ENCODE assay signal across 32 mouse cellular contexts in genomic region chr5:144146898-144147297, GRCm38 (mm10). TPM values are rescaled to one million over a fixed set of nuclear protein-coding genes. Genes with fewer than 3 reads are reported as not detected.
A peak's percentile ranks its signal among the peaks of the same experiment; 100 is the strongest.
DNase-seq lines count a peak whose midpoint lies in the region; ATAC-seq and TF ChIP-seq lines count a peak whose summit lies in the region.
"Had no signal": no experiment of that assay in that cellular context is flagged by ENCODE, and none has a peak within 500 bp of the region (broad histone marks: within the 10 kb centered on the region; RNA-seq: fewer than 3 reads in every experiment).

No protein-coding gene starts in this region.

- H3K27me3 ChIP-seq in heart, embryonic 13.5 days (replicated peaks), result no peaks in the 10 kb centered on the region
- no peaks in the 10 kb centered on the region for H3K27me3 ChIP-seq in heart, adult 2 months (ENCODE audit: control insufficient read depth, insufficient read depth, low read length)
- H3K27me3 ChIP-seq in lung, postnatal 0 days (replicated peaks; ENCODE audit: insufficient read depth, low read length), result no peaks in the 10 kb centered on the region
- no peaks in the 10 kb centered on the region for H3K27me3 ChIP-seq in forebrain, embryonic 11.5 days (ENCODE audit: control insufficient read depth, insufficient read depth, low read length)
- H3K27me3 ChIP-seq: CH12.LX; embryonic facial prominence, embryonic 13.5 days; forebrain, embryonic 13.5 days; hindbrain, embryonic 12.5 days; hindbrain, embryonic 15.5 days; Patski had no signal

- no peak overlapping the region for H3K4me2 ChIP-seq in heart, embryonic 13.5 days
- H3K4me2 ChIP-seq in lung, postnatal 0 days (replicated peaks; ENCODE audit: low read depth, low read length), result no peak overlapping the region
- H3K4me2 ChIP-seq in forebrain, embryonic 11.5 days (ENCODE audit: low read depth, low read length, severe bottlenecking), result no peak overlapping the region
- H3K4me2 ChIP-seq: embryonic facial prominence, embryonic 13.5 days; forebrain, embryonic 13.5 days; hindbrain, embryonic 12.5 days; hindbrain, embryonic 15.5 days had no signal

- H3K4me1 ChIP-seq in heart, embryonic 13.5 days, result peaks cover 37% of the 10 kb centered on the region
- no peaks in the 10 kb centered on the region; the same call in 1 of the 2 replicates for H3K4me1 ChIP-seq in heart, adult 2 months (ENCODE audit: control insufficient read depth, insufficient read depth, low read length)
- H3K4me1 ChIP-seq in lung, postnatal 0 days (ENCODE audit: insufficient read depth, low read depth, low read length), result peaks cover 5% of the 10 kb centered on the region; the same call in 1 of the 2 replicates
- no peaks in the 10 kb centered on the region for H3K4me1 ChIP-seq in forebrain, embryonic 11.5 days (replicated peaks; ENCODE audit: control insufficient read depth, insufficient read depth, low read length)
- H3K4me1 ChIP-seq: embryonic facial prominence, embryonic 10.5 days; embryonic facial prominence, embryonic 13.5 days; forebrain, embryonic 13.5 days; heart, embryonic 10.5 days; hindbrain, embryonic 12.5 days; hindbrain, embryonic 15.5 days had no signal

- H3K9ac ChIP-seq in heart, embryonic 13.5 days, result no peak overlapping the region
- no peak overlapping the region for H3K9ac ChIP-seq in heart, adult 2 months (ENCODE audit: low read depth, low read length)
- H3K9ac ChIP-seq in lung, postnatal 0 days (replicated peaks; ENCODE audit: low read depth), result no peak overlapping the region
- H3K9ac ChIP-seq in forebrain, embryonic 11.5 days (ENCODE audit: low read length), result no peak overlapping the region
- H3K9ac ChIP-seq: embryonic facial prominence, embryonic 13.5 days; forebrain, embryonic 13.5 days; hindbrain, embryonic 12.5 days; hindbrain, embryonic 15.5 days had no signal

- TF ChIP-seq POLR2A in heart, adult 2 months (IDR thresholded peaks at IDR 0.05; ENCODE audit: insufficient read depth, low read depth, low read length), result no peak

- H3K27ac ChIP-seq in heart, embryonic 13.5 days (replicated peaks), result 0 out of 2 replicates have a peak overlapping the region, but pooled peaks have one; percentile 5
- no peak overlapping the region for H3K27ac ChIP-seq in heart, adult 2 months
- H3K27ac ChIP-seq in lung, postnatal 0 days (ENCODE audit: low read length), result no peak overlapping the region; the same call in 1 of the 2 replicates
- H3K27ac ChIP-seq in forebrain, embryonic 11.5 days (ENCODE audit: low read depth, low read length), result no peak overlapping the region
- H3K27ac ChIP-seq: embryonic facial prominence, embryonic 10.5 days; embryonic facial prominence, embryonic 13.5 days; forebrain, embryonic 13.5 days; gastrocnemius, adult 2 months; heart, embryonic 10.5 days; hindbrain, embryonic 12.5 days; hindbrain, embryonic 15.5 days had no signal

- no peak for TF ChIP-seq EP300 in heart, adult 2 months (IDR thresholded peaks at IDR 0.05; ENCODE audit: insufficient read depth, low read depth, low read length)
- TF ChIP-seq EP300 in lung, postnatal 0 days (IDR thresholded peaks at IDR 0.05), result peak; percentile 91

- H3K36me3 ChIP-seq in heart, embryonic 13.5 days, result peaks cover 60% of the 10 kb centered on the region
- no peaks in the 10 kb centered on the region for H3K36me3 ChIP-seq in heart, adult 2 months (ENCODE audit: control insufficient read depth, insufficient read depth, low read length)
- peaks cover 6% of the 10 kb centered on the region; the same call in 1 of the 2 replicates for H3K36me3 ChIP-seq in lung, postnatal 0 days (ENCODE audit: insufficient read depth, low read length)
- peaks cover 3% of the 10 kb centered on the region; the same call in 1 of the 2 replicates for H3K36me3 ChIP-seq in forebrain, embryonic 11.5 days (ENCODE audit: control insufficient read depth, insufficient read depth, low read length)

- no peaks in the 10 kb centered on the region for H3K79me2 ChIP-seq in heart, adult 2 months (replicated peaks; ENCODE audit: control insufficient read depth, insufficient read depth, low read length)

- no peak for TF ChIP-seq CTCF in heart, adult 2 months (IDR thresholded peaks at IDR 0.05)
- TF ChIP-seq CTCF in lung, postnatal 0 days (IDR thresholded peaks at IDR 0.05), result no peak

- no peak overlapping the region for H3K4me3 ChIP-seq in heart, embryonic 13.5 days
- H3K4me3 ChIP-seq in heart, adult 2 months, result no peak overlapping the region
- H3K4me3 ChIP-seq in lung, postnatal 0 days (ENCODE audit: low read depth, low read length), result no peak overlapping the region
- H3K4me3 ChIP-seq in forebrain, embryonic 11.5 days (ENCODE audit: low read depth, low read length), result no peak overlapping the region
- H3K4me3 ChIP-seq: embryonic facial prominence, embryonic 10.5 days; embryonic facial prominence, embryonic 13.5 days; erythroblast, embryonic 14.5 days; forebrain, embryonic 13.5 days; gastrocnemius, adult 2 months; heart, embryonic 10.5 days; hindbrain, embryonic 12.5 days; hindbrain, embryonic 15.5 days had no signal

- ATAC-seq in heart, embryonic 13.5 days (ENCODE audit: extremely low read depth, insufficient number of reproducible peaks, low FRiP score, low TSS enrichment), result no peak
- ATAC-seq in lung, postnatal 0 days, result no peak
- ATAC-seq in granulocyte monocyte progenitor cell, adult 5-6 weeks (replicated peaks; ENCODE audit: poor library complexity, severe bottlenecking), result no peak
- ATAC-seq in forebrain, embryonic 11.5 days (replicated peaks; ENCODE audit: low FRiP score), result no peak
- ATAC-seq: forebrain, embryonic 13.5 days; forebrain, embryonic 16.5 days; Patski had no signal

- no peaks in the 10 kb centered on the region for H3K9me3 ChIP-seq in heart, embryonic 13.5 days
- no peaks in the 10 kb centered on the region for H3K9me3 ChIP-seq in lung, postnatal 0 days (ENCODE audit: low read length)
- no peaks in the 10 kb centered on the region for H3K9me3 ChIP-seq in forebrain, embryonic 11.5 days (ENCODE audit: control insufficient read depth, low read length)
- H3K9me3 ChIP-seq: embryonic facial prominence, embryonic 10.5 days; embryonic facial prominence, embryonic 13.5 days; forebrain, embryonic 13.5 days; G1E; heart, embryonic 10.5 days; hindbrain, embryonic 12.5 days; hindbrain, embryonic 15.5 days had no signal

- intact Hi-C loops in heart, adult 2 months (cut with DNase I), result no loop called here

- no peak for DNase-seq in heart, adult 2 months
- DNase-seq in 3T3-L1 (ENCODE audit: low read depth, low spot score), result peak; percentile 20
- peak; percentile 49 for DNase-seq in lung, postnatal 0 days (ENCODE audit: low spot score)
- peak; percentile 47 for DNase-seq in lung, postnatal 25 days (ENCODE audit: low spot score)
- no peak for DNase-seq in forebrain, embryonic 11.5 days (ENCODE audit: low spot score)
- DNase-seq in retina, embryonic 14.5 days (ENCODE audit: low spot score), result no peak
- DNase-seq: adrenal gland, postnatal 10 days; adrenal gland, postnatal 36 days; B cell, adult 2 months; cerebellum, adult 11 months; cerebellum, adult 8-10 months; cerebellum, postnatal 10 days; cerebellum, postnatal 36 days; embryo, embryonic 11 days; gastrocnemius, adult 2 months; gastrocnemius, postnatal 14 days; heart, adult 18-20 months had no signal

RNA-seq across cellular contexts. Expression of gene Bhlha15, which starts 43.2 kb away (rescaled TPM):
- polyA plus RNA-seq in heart, embryonic 13.5 days (2015; fragmentation: Nextera tagmentation; extraction: Ambion mirVana), result 0.24 and 0.33 TPM in 2 replicates
- total RNA-seq in heart, adult 2 months (2021), result not detected
- polyA plus RNA-seq in heart, adult 2 months (2012; rRNA removed), result 0.08 and 0.12 TPM in 2 replicates
- polyA plus RNA-seq in lung, postnatal 0 days (2015; fragmentation: Nextera tagmentation; extraction: Ambion mirVana), result 0.20 TPM in 1 of 2 replicates, not detected in the other
- 3.5 and 4.4 TPM in 2 replicates for total RNA-seq in granulocyte monocyte progenitor cell, adult 5-6 weeks (2014; fragmentation: Nextera tagmentation)
- total RNA-seq in granulocyte monocyte progenitor cell, adult 5-6 weeks (2017), result 1.3 and 1.9 TPM in 2 replicates
- polyA plus RNA-seq in forebrain, embryonic 11.5 days (2014; fragmentation: Nextera tagmentation; extraction: Ambion mirVana), result 0.12 TPM in 1 of 2 replicates, not detected in the other
- total RNA-seq: gastrocnemius, adult 2 months; gastrocnemius, postnatal 14 days; gastrocnemius, postnatal 4 days; heart, postnatal 25 days had no signal
- polyA plus RNA-seq: erythroblast, embryonic 14.5 days had no signal

RNA-seq across cellular contexts. Expression of gene Lmtk2, which starts 46.7 kb away (rescaled TPM):
- 3.6 and 4.1 TPM in 2 replicates for polyA plus RNA-seq in heart, embryonic 13.5 days (2015; fragmentation: Nextera tagmentation; extraction: Ambion mirVana)
- 10 to 100 TPM; 27.9 to 30.3 TPM for total RNA-seq in heart, adult 2 months (2021)
- polyA plus RNA-seq in heart, adult 2 months (2012; rRNA removed), result 12.5 and 18.2 TPM in 2 replicates
- polyA plus RNA-seq in lung, postnatal 0 days (2015; fragmentation: Nextera tagmentation; extraction: Ambion mirVana), result 4.5 and 4.7 TPM in 2 replicates
- total RNA-seq in granulocyte monocyte progenitor cell, adult 5-6 weeks (2014; fragmentation: Nextera tagmentation), result 7.2 and 7.3 TPM in 2 replicates
- total RNA-seq in granulocyte monocyte progenitor cell, adult 5-6 weeks (2017), result 6.5 and 7.2 TPM in 2 replicates
- polyA plus RNA-seq in forebrain, embryonic 11.5 days (2014; fragmentation: Nextera tagmentation; extraction: Ambion mirVana), result 7.8 and 8.3 TPM in 2 replicates

Comparison
In these comparisons a context has a peak if more than half of its experiments do, and no peak if none do; other contexts are left out.
1. DNase-seq: peak in 3T3-L1 (single experiment), lung, postnatal 0 days (single experiment) and lung, postnatal 25 days (single experiment); none in heart, adult 2 months (0 of 2), forebrain, embryonic 11.5 days (single experiment) and retina, embryonic 14.5 days (single experiment).